Comparison of ENCODE assay signal across 20 mouse cellular contexts in the genomic region with DNA sequence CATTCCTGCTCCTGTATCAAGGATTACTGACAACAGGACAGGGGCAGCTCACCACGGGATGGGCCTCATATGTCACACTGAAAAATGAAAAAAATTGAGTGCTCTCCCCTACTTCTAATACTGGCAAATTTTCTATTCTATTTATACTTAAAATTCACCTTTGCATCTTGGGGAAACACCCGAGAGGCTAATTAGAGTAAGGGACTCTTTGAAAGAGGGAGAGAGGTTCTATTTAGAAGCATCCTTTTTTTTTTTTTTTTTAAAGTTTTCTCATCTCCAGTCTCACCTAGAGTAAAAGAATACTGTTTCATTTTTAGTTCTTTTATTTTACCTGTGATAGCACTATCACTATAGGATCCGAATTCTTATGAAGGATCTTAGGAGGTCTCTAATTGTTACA.
"Had no signal": no experiment of that assay in that cellular context is flagged by ENCODE, and none has a peak within 500 bp of the region (broad histone marks: within the 10 kb centered on the region; RNA-seq: fewer than 3 reads in every experiment).

No protein-coding gene starts in this region.

- H3K27me3 ChIP-seq: liver, embryonic 15.5 days; lung, embryonic 15.5 days; midbrain, embryonic 12.5 days; neural tube, embryonic 13.5 days; neural tube, embryonic 15.5 days had no signal

- H3K9me3 ChIP-seq: liver, embryonic 15.5 days; lung, embryonic 15.5 days; midbrain, embryonic 10.5 days; midbrain, embryonic 12.5 days; neural tube, embryonic 13.5 days; neural tube, embryonic 15.5 days had no signal

- DNase-seq: liver, postnatal 0 days; lung, adult 2 months; lung, postnatal 10 days; lung, postnatal 4 days; midbrain, embryonic 14.5 days; retina, postnatal 1 day; right cerebral cortex, adult 18-20 months; right cerebral cortex, postnatal 25 days; right cerebral cortex, postnatal 4 days; spleen, adult 18-20 months; thymus, adult 18-20 months; thymus, postnatal 14 days; thymus, postnatal 36 days had no signal

- H3K27ac ChIP-seq: liver, embryonic 15.5 days; lung, embryonic 15.5 days; midbrain, embryonic 10.5 days; midbrain, embryonic 12.5 days; neural tube, embryonic 13.5 days; neural tube, embryonic 15.5 days had no signal

- H3K4me1 ChIP-seq: liver, embryonic 15.5 days; lung, embryonic 15.5 days; midbrain, embryonic 10.5 days; midbrain, embryonic 12.5 days; neural tube, embryonic 13.5 days; neural tube, embryonic 15.5 days had no signal

- H3K9ac ChIP-seq: liver, embryonic 15.5 days; liver, postnatal 0 days; lung, embryonic 15.5 days; midbrain, embryonic 12.5 days; neural tube, embryonic 13.5 days; neural tube, embryonic 15.5 days had no signal

- H3K4me3 ChIP-seq: liver, embryonic 15.5 days; lung, embryonic 15.5 days; midbrain, embryonic 10.5 days; midbrain, embryonic 12.5 days; myocyte; neural tube, embryonic 13.5 days; neural tube, embryonic 15.5 days had no signal

- H3K4me2 ChIP-seq: liver, embryonic 15.5 days; lung, embryonic 15.5 days; midbrain, embryonic 12.5 days; neural tube, embryonic 13.5 days; neural tube, embryonic 15.5 days had no signal
